ENCODE assay signal across 14 mouse cellular contexts in genomic region chr4:109089171-109089570, GRCm38 (mm10).
"Had no signal": no experiment of that assay in that cellular context is flagged by ENCODE, and none has a peak within 500 bp of the region (broad histone marks: within the 10 kb centered on the region; RNA-seq: fewer than 3 reads in every experiment).

No protein-coding gene starts in this region.

- H3K4me1 ChIP-seq: limb, embryonic 15.5 days; midbrain, embryonic 10.5 days; neural tube, embryonic 15.5 days had no signal

- H3K9me3 ChIP-seq: limb, embryonic 15.5 days; liver, embryonic 12.5 days; midbrain, embryonic 10.5 days; neural tube, embryonic 15.5 days had no signal

- H3K9ac ChIP-seq: limb, embryonic 15.5 days; liver, embryonic 12.5 days; lung, embryonic 14.5 days; neural tube, embryonic 15.5 days had no signal

- H3K27me3 ChIP-seq: limb, embryonic 15.5 days; liver, embryonic 12.5 days; neural tube, embryonic 15.5 days had no signal

- DNase-seq: layer of hippocampus, adult 9-11 months; layer of hippocampus, postnatal 36 days; lung, embryonic 14.5 days; lung, postnatal 10 days; lung, postnatal 4 days; midbrain, embryonic 14.5 days; thymus, adult 18-20 months; thymus, postnatal 36 days had no signal

- H3K27ac ChIP-seq: kidney, postnatal 0 days; limb, embryonic 15.5 days; midbrain, embryonic 10.5 days; neural tube, embryonic 15.5 days had no signal

- H3K4me3 ChIP-seq: limb, embryonic 15.5 days; liver, embryonic 12.5 days; midbrain, embryonic 10.5 days; myocyte; neural tube, embryonic 15.5 days had no signal

- H3K4me2 ChIP-seq: limb, embryonic 15.5 days; lung, embryonic 14.5 days; neural tube, embryonic 15.5 days had no signal
